Mouse (Mus musculus) ovary, postnatal 36 days (tissue): ENCODE measurements around the gene Map4k5.

Source experiments
- DNase-seq: peaks from one replicate; pipeline ENCODE4 v3.0.0; 2022; ENCODE audit warnings: low spot score, mixed read lengths

Gene Map4k5

DNA sequence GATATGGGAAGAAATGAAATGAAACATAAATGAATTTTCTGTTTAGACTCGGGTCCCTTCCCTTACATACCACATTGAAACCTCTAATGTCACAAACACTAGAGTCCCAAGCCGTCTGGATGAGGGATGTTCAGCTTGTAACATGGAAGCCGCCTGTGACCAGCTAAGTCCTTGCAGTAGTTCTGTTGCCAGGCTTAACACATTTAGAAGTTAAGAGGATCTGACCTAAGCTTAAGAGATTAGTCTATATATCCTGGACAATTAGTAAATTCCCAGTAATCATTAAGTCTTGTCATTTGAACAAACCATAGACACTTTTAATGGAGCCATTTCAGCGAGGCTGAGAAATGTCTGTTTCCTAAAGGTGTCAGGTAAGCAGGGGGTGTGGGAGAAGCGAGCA is 137.0 kb downstream of the Map4k5 start:
- DNase-seq: no peak

GRCm38 (mm10) chr12:69753936-69754335 is 139.1 kb downstream of the Map4k5 start:
- no peak for DNase-seq
